Mouse (Mus musculus): ENCODE measurements around the gene Sectm1a.
A peak's percentile ranks its signal among the peaks of the same experiment; 100 is the strongest.
"Not testable (repeated sequence)": the region's sequence is repeated elsewhere in the genome, so short reads cannot be mapped to it uniquely, and the experiment has no call there.

Sectm1a gene

DNA sequence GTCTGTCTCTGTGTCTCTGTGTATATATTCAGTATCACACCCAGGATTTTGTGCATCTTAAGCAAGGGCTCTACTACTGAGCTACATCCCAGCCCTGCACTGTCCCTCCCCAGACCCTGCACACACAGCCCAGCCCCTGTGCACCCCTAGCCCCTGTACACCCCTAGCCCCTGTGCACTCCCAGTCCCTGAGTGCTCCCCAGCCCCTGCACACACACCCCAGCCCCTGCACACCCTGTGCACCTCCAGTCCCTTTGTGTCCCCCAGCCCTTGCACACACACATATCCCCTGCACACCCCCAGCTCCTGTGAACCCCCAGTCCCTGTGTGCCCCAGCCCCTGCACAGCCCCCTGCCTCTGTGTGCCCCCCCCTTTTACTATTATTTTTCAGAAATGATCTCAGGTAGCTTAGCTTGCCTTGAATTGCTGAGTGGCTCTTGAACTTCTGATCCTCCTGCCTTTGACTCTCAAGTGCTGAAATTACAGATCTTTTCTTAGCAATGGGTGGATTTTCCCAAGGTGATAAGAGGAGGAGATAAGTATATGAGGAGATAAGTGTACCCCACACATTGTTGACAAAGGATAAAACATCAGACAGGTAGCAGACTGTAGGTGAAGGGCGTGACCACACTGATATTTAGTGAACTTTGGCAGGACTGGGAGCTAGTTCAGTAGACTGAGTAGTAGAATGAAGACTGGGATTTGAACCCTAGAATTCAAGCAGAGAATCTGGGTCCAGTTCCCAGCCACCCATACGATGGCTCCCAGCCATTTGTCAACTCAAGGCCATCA lies 8.9 kb upstream of the Sectm1a start:
- no peak for DNase-seq (ENCODE audit: low read depth, low spot score)

DNA sequence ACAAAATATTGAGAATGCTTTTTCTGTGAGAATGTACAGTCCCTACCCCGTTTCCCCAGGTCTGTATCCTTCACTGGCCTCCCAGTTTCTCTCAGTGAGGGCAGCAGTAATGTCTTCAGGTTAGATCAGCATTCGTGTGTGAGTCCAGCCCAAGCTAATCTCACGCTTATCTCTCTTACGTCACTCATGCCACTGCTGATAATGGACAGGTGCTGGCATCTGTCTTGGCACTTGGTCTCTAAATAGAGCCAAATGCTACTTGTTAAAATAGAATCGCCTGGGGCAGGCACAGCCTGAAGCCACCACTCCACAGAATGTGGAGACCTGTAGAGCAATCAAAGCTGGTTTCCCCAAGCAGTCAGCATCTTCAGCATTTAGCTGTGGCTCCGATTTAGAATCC lies 8.0 kb upstream of the Sectm1a start:
- DNase-seq (ENCODE audit: low read depth, low spot score): no peak

DNA sequence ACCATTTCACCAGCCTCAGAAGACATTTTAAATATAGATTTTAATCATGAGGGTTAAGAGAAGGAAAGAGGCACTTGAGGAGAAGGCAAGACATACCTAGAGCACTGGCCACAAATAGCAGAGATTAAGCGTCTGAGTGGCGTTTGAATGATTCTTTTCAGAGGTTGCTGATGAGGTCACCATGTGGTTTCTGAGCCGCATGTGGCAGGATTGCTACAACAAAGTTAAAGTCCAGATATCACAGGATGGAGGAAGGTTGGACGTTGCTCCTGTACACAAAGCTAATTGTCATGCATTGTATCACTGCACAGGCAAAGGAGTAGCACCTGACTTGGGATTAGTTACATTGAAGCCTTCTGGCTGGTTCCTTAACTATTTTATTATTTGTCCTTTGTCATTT lies 5.3 kb upstream of the Sectm1a start:
- no peak for DNase-seq (ENCODE audit: low read depth, low spot score)

DNA sequence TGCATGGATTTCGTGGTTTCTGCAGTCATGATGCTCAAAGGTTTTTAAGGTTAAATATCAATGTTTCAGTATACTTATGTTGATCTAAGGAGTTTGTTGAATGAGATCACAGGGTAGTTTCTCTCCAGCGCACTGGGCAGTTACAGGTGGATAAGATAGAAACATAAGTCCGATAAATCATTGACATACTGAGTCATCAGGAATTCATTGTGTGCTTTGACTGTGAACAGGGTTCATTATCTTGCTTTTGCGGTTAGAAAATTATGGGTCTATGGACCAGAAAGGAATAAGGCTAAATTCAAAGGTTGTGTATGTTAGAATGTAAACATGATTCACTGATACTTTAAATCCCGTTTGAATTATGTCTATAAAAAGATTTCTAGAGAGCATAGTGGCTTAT lies 4.2 kb upstream of the Sectm1a start:
- DNase-seq (ENCODE audit: low read depth, low spot score): no peak

- DNase-seq (ENCODE audit: low read depth, low spot score): peak; percentile 79
Measured at GRCm38 (mm10) chr11:121082857-121083500, 2.0 kb upstream of the Sectm1a start.

- DNase-seq (ENCODE audit: low read depth, low spot score): no peak
Measured at GRCm38 (mm10) chr11:121082250-121082649, 1.2 kb upstream of the Sectm1a start.

- no peak for DNase-seq (ENCODE audit: low read depth, low spot score)
Measured at GRCm38 (mm10) chr11:121080330-121080729, 690 bp downstream of the Sectm1a start.

- DNase-seq (ENCODE audit: low read depth, low spot score): no peak
Measured at GRCm38 (mm10) chr11:121075655-121076054, 5.4 kb downstream of the Sectm1a start.

DNA sequence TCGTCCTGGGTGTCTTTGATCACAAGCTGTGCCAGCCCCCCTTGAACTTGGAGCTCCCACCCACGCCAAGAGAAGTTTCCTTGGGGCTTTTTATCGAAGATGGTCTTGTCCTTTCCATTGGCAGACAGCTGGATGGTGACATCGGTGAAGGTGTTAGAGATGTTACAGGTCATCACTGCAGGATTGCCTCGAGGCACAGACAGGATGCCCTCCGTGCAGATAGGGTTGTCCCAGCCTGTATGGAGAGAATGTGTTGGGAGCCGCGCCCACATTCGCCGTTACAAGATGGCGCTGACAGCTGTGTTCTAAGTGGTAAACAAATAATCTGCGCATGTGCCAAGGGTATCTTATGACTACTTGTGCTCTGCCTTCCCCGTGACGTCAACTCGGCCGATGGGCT lies 11.4 kb downstream of the Sectm1a start:
- not testable (repeated sequence) for DNase-seq (ENCODE audit: low read depth, low spot score)

- no peak for DNase-seq (ENCODE audit: low read depth, low spot score)
Measured at GRCm38 (mm10) chr11:121067895-121068294, 13.1 kb downstream of the Sectm1a start.

DNA sequence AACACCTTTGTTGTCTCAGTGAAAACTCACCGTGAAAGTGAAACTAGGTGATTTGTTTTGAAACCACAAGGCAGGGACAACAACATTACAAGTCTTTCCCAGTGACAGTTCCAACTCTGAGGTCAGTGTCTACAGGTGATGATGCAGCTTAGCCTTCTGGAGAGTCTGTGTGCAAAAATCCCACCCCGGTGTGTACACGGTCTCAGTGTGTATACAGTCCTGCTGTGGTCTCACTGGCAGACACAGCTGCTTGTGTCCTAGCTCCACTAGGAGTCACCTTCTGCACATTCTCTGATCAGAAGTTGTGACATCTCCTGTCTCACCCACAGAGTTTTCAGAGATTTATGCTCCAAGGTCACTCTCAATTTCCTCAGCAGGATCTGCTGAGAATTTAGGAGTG lies 16.8 kb downstream of the Sectm1a start:
- DNase-seq (ENCODE audit: low read depth, low spot score): peak; percentile 58

- DNase-seq (ENCODE audit: low read depth, low spot score): no peak
Measured at GRCm38 (mm10) chr11:121063379-121063778, 17.6 kb downstream of the Sectm1a start, which contains the start of gene Sectm1b. TSS of gene Sectm1b (minus strand) at chr11:121063569.

DNA sequence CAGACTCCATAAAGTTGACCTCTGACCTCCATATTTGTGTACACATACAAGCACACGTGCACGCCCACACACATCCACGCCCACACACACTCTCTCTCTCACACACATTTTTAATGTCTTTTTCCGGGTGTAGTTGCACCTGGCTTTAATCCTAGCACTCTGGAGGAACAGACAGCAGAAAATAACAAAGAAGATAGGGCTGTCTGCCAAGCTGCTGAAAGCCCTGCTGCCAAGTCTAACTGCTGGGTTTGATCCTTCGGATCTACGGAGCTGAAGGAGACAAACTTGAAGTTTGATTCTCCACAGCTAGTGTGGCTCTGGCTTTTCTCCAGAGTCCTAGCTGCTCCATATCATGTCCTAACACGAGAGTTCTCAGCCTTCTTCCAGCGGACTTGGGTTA lies 19.4 kb downstream of the Sectm1a start:
- DNase-seq (ENCODE audit: low read depth, low spot score): no peak

DNA sequence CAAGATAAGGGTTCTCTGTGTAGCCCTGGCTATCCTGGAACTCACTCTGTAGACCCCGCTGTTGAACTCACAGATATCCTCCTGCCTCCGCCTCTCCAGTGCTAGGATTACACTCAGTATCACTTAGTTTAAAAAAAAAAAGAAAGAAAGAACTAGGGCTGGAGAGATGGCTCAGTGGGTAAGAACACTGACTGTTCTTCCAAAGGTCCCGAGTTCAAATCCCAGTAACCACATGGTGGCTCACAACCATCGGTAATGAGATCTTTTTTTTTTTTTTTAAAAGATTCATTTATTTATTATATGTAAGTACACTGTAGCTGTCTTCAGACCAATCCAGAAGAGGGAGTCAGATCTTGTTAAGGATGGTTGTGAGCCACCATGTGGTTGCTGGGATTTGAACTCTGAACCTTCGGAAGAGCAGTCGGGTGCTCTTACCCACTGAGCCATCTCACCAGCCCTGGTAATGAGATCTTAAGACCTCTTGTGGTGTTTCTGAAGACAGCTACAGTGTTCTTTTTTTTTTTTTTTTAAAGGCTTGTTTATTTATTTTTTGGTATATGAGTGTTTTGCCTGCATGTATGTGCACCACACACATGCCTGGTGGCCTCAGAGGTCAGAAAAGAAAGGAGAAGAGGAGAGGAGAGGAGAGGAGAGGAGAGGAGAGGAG lies 20.5 kb downstream of the Sectm1a start:
- not testable (repeated sequence) for DNase-seq (ENCODE audit: low read depth, low spot score)

DNA sequence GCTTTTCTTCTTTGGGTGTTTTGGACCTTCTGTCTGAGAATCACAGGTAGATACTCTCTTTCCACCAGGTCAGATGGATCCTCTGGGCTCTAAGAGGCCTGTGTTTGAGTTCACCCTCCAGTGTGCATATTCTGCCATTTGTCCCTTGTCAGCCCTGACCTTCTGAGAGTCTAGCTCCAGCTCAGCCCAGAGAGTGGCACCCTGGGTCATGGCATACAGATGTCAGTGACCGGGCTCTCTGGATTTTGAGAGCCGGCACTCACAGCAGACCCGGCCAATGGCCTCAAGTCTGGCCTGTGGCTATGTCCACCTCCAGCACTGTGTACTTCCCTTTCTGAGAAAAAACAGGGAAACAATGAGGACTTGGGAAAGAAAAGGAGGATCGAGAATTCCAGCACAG lies 21.5 kb downstream of the Sectm1a start:
- no peak for DNase-seq (ENCODE audit: low read depth, low spot score)

DNA sequence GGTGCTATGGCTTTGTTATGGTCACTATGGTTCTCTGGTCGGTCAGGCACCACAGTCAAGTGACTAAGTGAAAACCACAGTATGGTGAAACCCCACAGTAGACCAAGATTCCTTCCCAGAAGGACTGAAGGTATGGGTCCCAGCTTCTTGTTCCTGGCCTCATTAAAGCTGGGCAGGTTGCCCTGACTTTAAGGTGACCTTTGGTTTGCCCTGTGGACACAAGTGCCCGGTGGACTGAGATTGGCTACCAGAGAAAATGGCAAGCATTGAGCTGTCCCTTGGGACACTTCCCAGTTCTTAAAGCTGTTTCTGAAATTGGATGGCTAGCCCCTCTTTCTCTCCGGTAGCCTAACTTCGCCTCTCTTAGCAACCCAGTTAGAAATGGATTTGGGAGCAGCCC lies 22.1 kb downstream of the Sectm1a start:
- no peak for DNase-seq (ENCODE audit: low read depth, low spot score)

GRCm38 (mm10) chr11:121058122-121058521 lies 22.9 kb downstream of the Sectm1a start:
- no peak for DNase-seq (ENCODE audit: low read depth, low spot score)

- DNase-seq (ENCODE audit: low read depth, low spot score): no peak
Measured at GRCm38 (mm10) chr11:121056536-121057236, 24.3 kb downstream of the Sectm1a start.

DNA sequence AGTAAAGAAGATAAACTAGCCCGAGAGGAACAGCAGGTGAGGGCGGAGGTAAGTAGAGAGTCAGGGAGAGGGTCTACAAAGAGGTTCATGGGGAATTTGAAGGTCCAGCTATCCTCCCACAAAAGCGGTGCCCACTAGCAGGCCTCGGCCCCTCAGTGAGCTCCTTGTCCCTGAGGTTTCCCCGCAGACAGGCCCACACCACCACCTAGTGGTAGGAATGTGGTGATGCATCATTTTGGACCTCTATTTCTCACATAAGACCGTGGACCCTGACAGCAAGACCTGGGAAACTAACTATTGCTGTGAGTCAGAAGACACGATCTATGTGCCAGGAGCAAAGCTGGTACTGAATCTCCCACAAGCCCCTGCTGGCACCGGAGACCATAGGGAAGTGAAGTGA lies 27.5 kb downstream of the Sectm1a start:
- DNase-seq (ENCODE audit: low read depth, low spot score): peak; percentile 75

DNA sequence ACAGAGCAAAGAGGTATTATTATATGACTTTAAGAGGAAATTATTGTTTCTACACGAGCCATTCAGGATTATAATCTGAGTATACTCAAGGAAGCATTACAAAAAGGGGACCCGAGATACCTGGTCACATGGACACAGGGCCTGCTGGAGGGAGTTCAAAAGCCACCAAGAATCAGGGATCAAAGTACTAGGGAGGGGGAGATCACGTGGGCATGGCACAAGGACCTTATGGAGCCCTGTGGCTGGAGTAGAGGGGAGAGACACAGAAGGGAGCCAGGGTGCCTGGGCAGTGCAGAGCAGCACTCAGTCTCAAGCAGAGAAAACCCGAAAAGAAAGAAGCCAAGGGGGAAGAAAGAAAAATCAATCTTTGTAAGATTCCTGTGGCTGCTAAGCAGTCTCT lies 28.6 kb downstream of the Sectm1a start:
- no peak for DNase-seq (ENCODE audit: low read depth, low spot score)

DNA sequence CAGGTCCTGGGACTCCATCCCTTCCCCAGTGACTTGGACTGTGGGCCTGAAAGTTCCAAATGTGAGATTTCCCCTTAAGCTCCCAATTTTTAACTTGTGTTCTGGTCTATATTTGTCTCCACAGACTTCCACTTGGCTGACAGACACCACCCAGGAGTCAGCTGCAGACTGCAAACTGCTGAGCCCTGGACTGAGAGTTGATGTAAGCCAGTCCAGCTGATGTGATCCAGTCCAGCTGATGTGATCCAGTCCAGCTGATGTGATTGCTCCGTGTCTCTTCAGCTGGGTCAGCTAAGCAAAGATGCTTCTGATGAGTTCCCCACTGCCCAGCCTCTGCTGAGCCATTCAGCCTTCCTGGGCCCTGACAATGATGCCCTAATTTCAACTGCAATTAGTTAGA lies 29.2 kb downstream of the Sectm1a start:
- DNase-seq (ENCODE audit: low read depth, low spot score): no peak

DNA sequence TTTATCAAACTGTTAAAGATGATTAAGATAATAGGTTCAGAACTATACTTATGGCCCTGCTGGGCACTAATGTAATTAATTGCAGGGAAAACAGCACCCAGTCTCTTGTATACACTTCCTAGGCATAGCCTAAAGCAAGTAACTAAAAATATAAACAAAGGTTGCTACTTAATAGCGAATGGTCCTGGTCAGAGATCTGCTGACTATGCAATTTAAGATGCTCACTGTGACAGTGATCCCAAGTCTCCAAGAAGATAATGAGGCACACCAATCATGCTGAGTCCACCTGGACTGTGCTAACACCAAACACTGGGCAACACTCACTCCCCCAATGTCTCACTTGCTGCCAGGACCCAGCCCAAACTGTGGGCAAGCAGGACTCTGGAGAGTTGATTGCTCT lies 31.2 kb downstream of the Sectm1a start:
- DNase-seq (ENCODE audit: low read depth, low spot score): no peak

Data from A20 (cell line).